Mouse (Mus musculus) bone marrow macrophage, adult 2 months (primary cell): ENCODE data around the gene Bcat1.

Experiments used
- CTCF ChIP-seq: IDR thresholded peaks from 2 replicates; pipeline ENCODE4 v1.5.1; 2012; ENCODE audit warnings: low read depth, mild to moderate bottlenecking, low read length, moderate library complexity
- POLR2A ChIP-seq: IDR thresholded peaks from 2 replicates; pipeline ENCODE4 v1.6.1; 2012; ENCODE audit warnings: mild to moderate bottlenecking, low read depth, low read length, borderline replicate concordance

- TF ChIP-seq CTCF (no peak), POLR2A (no peak)
Measured at GRCm38 (mm10) chr6:145046266-145046890, 29.6 kb downstream of the Bcat1 start.
